Mouse (Mus musculus): Measurements from ENCODE around the gene Alkbh1.

Alkbh1 gene

DNA sequence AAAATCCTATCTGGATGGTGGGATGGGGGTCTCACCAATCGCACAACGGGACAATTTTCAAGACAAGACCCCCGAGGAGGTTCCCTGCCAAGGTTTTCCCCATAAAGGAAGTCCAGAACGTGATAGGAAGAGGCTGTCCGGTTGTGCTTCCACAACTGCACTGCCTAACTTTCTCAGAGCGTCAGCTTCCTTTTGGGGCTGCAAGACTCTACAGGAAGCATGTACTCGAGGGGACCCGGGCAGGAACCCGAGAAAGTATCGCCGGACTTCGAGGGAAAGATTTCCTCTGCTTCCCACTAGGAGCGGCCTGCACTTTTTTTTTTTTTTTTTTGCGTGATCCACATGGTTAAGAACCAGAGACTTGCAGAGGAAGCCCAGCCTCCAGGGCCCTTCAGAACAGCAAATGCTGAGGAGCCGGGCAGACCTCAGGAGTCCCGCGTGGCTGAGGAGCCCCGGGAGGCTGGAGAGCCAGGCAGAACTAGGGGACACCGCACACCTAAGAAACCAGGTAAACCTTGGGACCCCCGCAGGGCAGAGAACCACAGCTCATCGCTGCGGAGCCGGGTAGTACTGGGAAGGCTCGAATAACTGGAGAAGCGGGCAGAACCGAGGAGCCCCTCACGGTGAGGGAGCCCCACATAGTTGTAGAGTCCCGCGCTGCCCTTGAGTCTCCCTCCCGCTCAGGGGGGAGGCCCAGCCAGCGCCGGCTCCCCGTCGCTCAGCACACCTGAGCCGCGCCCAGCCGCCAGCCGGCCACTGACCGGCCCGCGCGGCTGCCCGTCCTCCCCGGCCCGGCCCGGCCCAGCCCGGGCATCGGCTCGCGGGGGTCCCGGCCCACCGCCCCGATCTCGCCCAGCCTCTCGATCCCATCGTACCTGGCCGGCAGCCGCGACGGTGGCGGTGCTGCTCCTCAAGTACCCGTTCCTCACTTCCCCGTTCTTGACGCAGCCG lies 56.4 kb downstream of the Alkbh1 start:
- no peak for DNase-seq (ENCODE audit: extremely low read depth, low read depth, low spot score)

DNA sequence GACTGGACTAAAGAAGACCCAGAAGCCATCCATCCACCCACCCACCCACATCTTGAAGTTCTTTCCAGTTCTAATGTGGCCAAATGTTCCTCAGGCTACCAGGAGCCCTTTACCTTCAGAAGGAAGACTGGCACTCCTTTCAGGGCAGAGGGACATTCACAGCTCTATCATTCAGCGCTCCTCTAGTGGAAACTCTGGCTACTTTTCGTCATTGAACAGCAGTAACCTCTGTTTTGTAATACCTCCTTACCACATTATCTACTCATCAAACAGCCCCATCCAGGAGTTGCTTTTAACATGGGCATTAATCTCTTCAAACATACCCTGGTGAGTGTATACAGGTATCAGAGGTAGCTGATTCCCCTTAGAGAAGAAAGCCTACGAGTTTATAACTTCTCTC lies 58.8 kb downstream of the Alkbh1 start:
- peak; percentile 49 for DNase-seq (ENCODE audit: extremely low read depth, low read depth, low spot score)

GRCm38 (mm10) chr12:87381380-87381682 lies 62.5 kb downstream of the Alkbh1 start:
- no peak for DNase-seq (ENCODE audit: extremely low read depth, low read depth, low spot score)

GRCm38 (mm10) chr12:87380586-87381379 lies 63.0 kb downstream of the Alkbh1 start:
- DNase-seq (ENCODE audit: extremely low read depth, low read depth, low spot score), result no peak

DNA sequence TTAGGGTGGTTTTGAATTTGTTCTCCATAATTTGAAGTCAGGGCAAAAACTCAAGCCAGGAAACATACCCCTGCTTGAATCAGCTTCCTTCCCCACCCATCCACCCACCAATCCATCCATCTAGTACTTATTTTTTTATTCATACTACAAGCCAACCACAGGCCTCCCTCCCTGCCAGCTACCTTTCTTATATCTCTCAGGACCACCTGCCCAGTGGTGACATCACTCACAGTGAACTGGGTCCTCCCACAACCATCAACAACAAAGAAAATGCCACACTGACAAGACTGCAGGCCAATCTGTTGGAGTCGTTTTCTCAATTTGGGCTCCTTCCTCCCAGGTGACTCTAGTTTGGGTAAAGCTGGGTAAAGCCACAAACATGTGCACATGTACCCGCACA lies 64.3 kb downstream of the Alkbh1 start:
- DNase-seq (ENCODE audit: extremely low read depth, low read depth, low spot score), result no peak
